Mouse (Mus musculus): ENCODE data around the gene Nr1h2. TPM values are rescaled to one million over a fixed set of nuclear protein-coding genes. Genes with fewer than 3 reads are reported as not detected.

Nr1h2 gene
- polyA plus RNA-seq, 1 experiment from 2014 or later: 76.8 TPM

- no peak for ATAC-seq (replicated peaks; ENCODE audit: low FRiP score)
- no peak overlapping the region for H3K4me3 ChIP-seq (replicated peaks)
- peaks cover 47% of the 10 kb centered on the region for H3K4me1 ChIP-seq
- H3K9ac ChIP-seq: no peak overlapping the region
- H3K4me2 ChIP-seq: no peak overlapping the region
- no peaks in the 10 kb centered on the region for H3K9me3 ChIP-seq (replicated peaks)
- peaks cover 61% of the 10 kb centered on the region for H3K27me3 ChIP-seq
- WGBS: 1% methylated on average over 15 of the region's 15 CpGs
- no peak overlapping the region for H3K27ac ChIP-seq
- no peaks in the 10 kb centered on the region for H3K36me3 ChIP-seq
Observed at GRCm38 (mm10) chr7:44593051-44593450, 39.3 kb upstream of the Nr1h2 start.

DNA sequence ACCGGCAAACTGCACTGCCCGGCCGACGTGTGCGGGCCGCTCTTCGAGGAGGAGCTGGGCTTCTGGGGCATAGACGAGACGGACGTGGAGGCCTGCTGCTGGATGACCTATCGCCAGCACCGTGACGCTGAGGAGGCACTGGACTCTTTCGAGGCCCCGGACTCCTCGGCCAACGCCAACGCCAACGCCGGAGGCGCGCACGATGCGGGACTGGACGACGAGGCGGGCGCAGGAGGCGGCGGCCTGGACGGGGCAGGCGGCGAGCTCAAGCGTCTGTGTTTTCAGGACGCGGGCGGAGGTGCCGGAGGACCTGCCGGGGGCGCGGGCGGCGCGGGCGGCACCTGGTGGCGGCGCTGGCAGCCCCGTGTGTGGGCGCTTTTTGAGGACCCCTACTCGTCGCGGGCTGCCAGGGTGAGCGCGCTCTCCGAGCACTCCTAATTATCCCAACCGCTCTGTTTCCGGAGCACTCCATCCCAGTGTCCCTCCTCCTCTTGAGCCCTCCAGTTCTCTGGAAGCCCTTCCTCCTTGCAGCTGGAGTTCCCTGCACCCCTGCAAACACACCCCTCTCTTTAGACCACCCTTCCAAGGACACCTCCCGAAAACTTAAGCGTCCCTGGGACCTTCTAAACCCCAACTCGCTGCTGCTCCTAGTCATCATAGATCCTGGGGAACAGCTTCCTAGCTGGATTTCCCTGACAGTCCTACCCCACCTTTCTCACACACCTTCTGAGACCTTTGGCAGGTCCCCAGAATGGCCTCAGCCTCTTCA, 37.8 kb upstream of the Nr1h2 start:
- no peak overlapping the region for H3K27ac ChIP-seq
- peaks cover 76% of the 10 kb centered on the region for H3K27me3 ChIP-seq
- peak overlapping the region; percentile 97 for H3K4me2 ChIP-seq
- WGBS: under 1% methylated on average over 58 of the region's 60 CpGs
- H3K9ac ChIP-seq: peak overlapping the region; percentile 48; the same call in 1 of the 2 replicates
- no peaks in the 10 kb centered on the region for H3K9me3 ChIP-seq (replicated peaks)
- H3K4me1 ChIP-seq: peaks cover 56% of the 10 kb centered on the region
- no peaks in the 10 kb centered on the region for H3K36me3 ChIP-seq
- 0 out of 2 replicates have a peak, but pooled peaks have one; percentile 2 for ATAC-seq (replicated peaks; ENCODE audit: low FRiP score)
- peak overlapping the region; percentile 56 for H3K4me3 ChIP-seq (replicated peaks)

DNA sequence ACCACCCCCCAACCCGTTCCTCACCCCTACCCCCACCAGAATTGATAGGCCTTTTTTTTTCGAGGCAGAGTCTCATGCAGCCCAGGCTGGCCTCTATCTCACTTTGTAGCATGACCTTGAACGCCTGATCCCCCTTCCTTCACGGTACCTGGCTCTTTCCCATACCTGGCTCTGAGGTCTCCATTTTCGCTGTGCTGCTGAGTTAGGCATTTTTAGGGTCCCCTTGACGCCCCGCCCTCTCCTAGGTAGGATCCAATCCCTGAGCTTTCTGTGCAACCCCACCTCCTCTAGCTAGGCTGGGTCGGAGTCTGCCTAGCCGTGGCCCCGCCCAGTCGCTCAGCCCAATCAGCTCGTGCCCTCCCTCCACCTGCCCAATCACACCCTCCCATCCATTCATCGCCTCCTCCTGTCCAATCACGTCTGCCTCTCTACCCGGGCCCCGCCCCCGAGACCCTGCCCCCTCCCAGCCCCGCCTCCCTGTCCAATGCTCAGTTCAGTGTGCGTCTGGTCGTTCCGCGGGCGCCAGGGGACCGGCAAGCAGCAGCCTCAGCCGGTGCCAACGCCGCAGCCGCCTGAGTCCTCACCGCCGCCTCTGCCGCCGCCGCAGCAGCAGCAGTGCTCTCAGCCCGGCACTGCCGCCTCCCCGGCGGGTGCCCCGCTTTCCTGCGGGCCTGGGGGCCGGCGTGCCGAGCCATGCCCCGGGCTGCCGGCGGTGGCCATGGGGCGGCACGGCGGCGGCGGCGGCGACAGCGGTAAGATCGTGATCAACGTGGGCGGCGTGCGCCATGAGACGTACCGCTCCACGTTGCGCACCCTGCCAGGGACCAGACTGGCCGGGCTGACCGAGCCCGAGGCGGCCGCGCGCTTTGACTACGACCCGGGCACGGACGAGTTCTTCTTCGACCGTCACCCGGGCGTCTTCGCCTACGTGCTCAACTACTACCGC, 36.9 kb upstream of the Nr1h2 start, which contains the start of gene Kcnc3:
Kcnc3 (plus strand) TSS at position 263 of the 946 bp plus-strand sequence.
- Histone ChIP-seq H3K27me3 (peaks cover 85% of the 10 kb centered on the region), H3K9ac (peak within 1 kb of the TSS; percentile 48; the same call in 1 of the 2 replicates), H3K4me1 (peaks cover 58% of the 10 kb centered on the region), H3K9me3 (replicated peaks) (no peaks in the 10 kb centered on the region), H3K4me3 (replicated peaks) (peak within 1 kb of the TSS; percentile 56), H3K4me2 (peak within 1 kb of the TSS; percentile 97), H3K36me3 (no peaks in the 10 kb centered on the region), H3K27ac (no peak within 1 kb of the TSS)
- ATAC-seq (replicated peaks; ENCODE audit: low FRiP score): peak; percentile 90
- under 1% methylated on average over 79 of the region's 80 CpGs for WGBS

- no peak for ATAC-seq (replicated peaks; ENCODE audit: low FRiP score)
Observed at GRCm38 (mm10) chr7:44589946-44590345, 36.2 kb upstream of the Nr1h2 start.

GRCm38 (mm10) chr7:44589149-44589548, 35.4 kb upstream of the Nr1h2 start:
- peaks cover 98% of the 10 kb centered on the region for H3K27me3 ChIP-seq
- H3K4me1 ChIP-seq: peaks cover 56% of the 10 kb centered on the region
- H3K36me3 ChIP-seq: no peaks in the 10 kb centered on the region
- H3K9ac ChIP-seq: peak overlapping the region; percentile 26; the same call in 1 of the 2 replicates
- peak; percentile 30 for ATAC-seq (replicated peaks; ENCODE audit: low FRiP score)
- H3K9me3 ChIP-seq (replicated peaks): no peaks in the 10 kb centered on the region
- no peak overlapping the region for H3K27ac ChIP-seq
- WGBS: under 1% methylated on average over 27 of the region's 33 CpGs
- peak overlapping the region; percentile 97 for H3K4me2 ChIP-seq
- peak overlapping the region; percentile 56 for H3K4me3 ChIP-seq (replicated peaks)

More at GRCm38 (mm10) chr7:44589946-44590345, 36.2 kb upstream of the Nr1h2 start:
- H3K27me3 ChIP-seq: peaks cover 92% of the 10 kb centered on the region
- WGBS: 4% methylated on average over 13 of the region's 13 CpGs
- no peaks in the 10 kb centered on the region for H3K9me3 ChIP-seq (replicated peaks)
- H3K4me3 ChIP-seq (replicated peaks): peak overlapping the region; percentile 56
- peaks cover 58% of the 10 kb centered on the region for H3K4me1 ChIP-seq
- H3K27ac ChIP-seq: no peak overlapping the region
- H3K4me2 ChIP-seq: peak overlapping the region; percentile 97
- H3K36me3 ChIP-seq: no peaks in the 10 kb centered on the region
- no peak overlapping the region for H3K9ac ChIP-seq

DNA sequence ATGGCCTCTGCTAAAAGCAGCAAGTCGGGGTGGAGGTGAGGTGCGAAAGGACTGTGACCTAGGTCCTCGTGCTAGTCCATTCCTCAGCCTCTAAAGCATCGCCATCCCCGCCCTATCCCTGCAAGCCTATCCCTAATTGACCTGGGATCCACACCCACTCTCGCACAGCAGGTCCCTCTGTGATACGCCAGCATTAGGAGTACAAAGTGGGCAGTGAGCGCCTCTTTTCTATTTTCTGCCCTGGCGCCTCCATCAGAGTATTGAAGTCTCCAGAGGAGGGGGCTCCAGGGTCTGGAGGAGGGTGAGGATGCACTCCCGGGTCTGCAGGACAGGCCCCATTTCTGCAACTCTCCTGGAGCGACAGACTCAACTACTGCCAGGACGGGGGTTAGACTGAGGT, 34.6 kb upstream of the Nr1h2 start:
- no peak for ATAC-seq (replicated peaks; ENCODE audit: low FRiP score)
- Histone ChIP-seq H3K27me3 (peaks cover 91% of the 10 kb centered on the region), H3K4me3 (replicated peaks) (peak overlapping the region; percentile 56), H3K27ac (no peak overlapping the region), H3K9ac (no peak overlapping the region), H3K9me3 (replicated peaks) (no peaks in the 10 kb centered on the region), H3K36me3 (no peaks in the 10 kb centered on the region), H3K4me1 (peaks cover 50% of the 10 kb centered on the region), H3K4me2 (peak overlapping the region; percentile 97)
- WGBS: 4% methylated on average over 12 of the region's 12 CpGs

DNA sequence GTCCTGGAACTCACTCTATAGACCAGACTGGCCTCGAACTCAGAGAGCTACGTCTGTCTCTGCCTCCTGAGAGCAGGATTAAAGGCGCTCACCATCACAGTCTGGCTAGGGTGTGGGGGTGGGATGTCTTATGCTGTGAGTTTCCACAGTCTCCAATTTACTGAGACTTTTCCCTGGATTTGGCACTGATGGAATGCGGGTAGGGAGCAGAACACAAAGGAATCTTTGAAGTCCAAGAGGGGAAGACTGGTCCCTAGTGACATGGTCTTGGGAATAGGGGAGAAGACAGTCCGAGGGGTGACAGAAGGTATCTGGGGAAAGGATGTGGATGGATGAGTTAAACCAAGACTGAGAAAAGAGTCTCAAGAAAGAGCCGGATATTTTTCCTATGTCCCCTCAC, 33.9 kb upstream of the Nr1h2 start:
- Histone ChIP-seq H3K4me3 (replicated peaks) (no peak overlapping the region; the same call in 1 of the 2 replicates), H3K9me3 (replicated peaks) (no peaks in the 10 kb centered on the region), H3K4me1 (peaks cover 46% of the 10 kb centered on the region), H3K9ac (no peak overlapping the region), H3K27ac (no peak overlapping the region), H3K4me2 (peak overlapping the region; percentile 97), H3K27me3 (peaks cover 85% of the 10 kb centered on the region), H3K36me3 (no peaks in the 10 kb centered on the region)
- WGBS: 38% methylated on average over 6 of the region's 6 CpGs
- no peak for ATAC-seq (replicated peaks; ENCODE audit: low FRiP score)

DNA sequence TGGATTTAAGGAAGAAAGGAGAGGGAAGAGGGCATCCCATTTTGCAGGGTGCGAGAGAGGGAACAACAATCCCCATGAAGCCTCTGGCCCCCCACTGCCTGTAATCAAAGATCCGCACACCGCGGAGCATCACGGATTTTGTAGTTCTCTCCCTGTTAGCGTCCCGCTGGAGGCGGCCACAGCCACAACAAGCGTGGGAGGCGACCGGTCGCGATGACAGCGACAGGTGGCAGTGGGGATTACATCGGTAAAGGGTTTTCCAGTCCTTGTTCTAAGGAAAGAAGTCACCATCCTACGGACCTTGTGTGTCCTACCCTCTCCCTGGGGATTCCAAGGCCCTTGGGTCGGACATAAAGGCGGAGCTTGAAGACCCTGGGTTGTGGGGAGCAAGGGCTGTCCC, 33.2 kb upstream of the Nr1h2 start:
- H3K36me3 ChIP-seq: no peaks in the 10 kb centered on the region
- peak overlapping the region; percentile 34 for H3K4me3 ChIP-seq (replicated peaks)
- under 1% methylated on average over 18 of the region's 18 CpGs for WGBS
- 0 out of 2 replicates have a peak overlapping the region, but pooled peaks have one; percentile 7 for H3K9ac ChIP-seq
- H3K4me1 ChIP-seq: peaks cover 46% of the 10 kb centered on the region
- peak overlapping the region; percentile 61 for H3K4me2 ChIP-seq
- no peak for ATAC-seq (replicated peaks; ENCODE audit: low FRiP score)
- peaks cover 80% of the 10 kb centered on the region for H3K27me3 ChIP-seq
- no peaks in the 10 kb centered on the region for H3K9me3 ChIP-seq (replicated peaks)
- no peak overlapping the region for H3K27ac ChIP-seq

GRCm38 (mm10) chr7:44586518-44586917, 32.8 kb upstream of the Nr1h2 start:
- Histone ChIP-seq H3K9me3 (replicated peaks) (no peaks in the 10 kb centered on the region), H3K27ac (no peak overlapping the region), H3K4me2 (peak overlapping the region; percentile 61), H3K27me3 (peaks cover 76% of the 10 kb centered on the region), H3K4me3 (replicated peaks) (peak overlapping the region; percentile 34), H3K36me3 (no peaks in the 10 kb centered on the region), H3K4me1 (peaks cover 44% of the 10 kb centered on the region), H3K9ac (no peak overlapping the region)
- WGBS: 15% methylated on average over 19 of the region's 19 CpGs
- ATAC-seq (replicated peaks; ENCODE audit: low FRiP score): no peak

- Histone ChIP-seq H3K9me3 (replicated peaks) (no peaks in the 10 kb centered on the region), H3K4me1 (peaks cover 35% of the 10 kb centered on the region), H3K36me3 (no peaks in the 10 kb centered on the region), H3K9ac (no peak overlapping the region), H3K4me2 (no peak overlapping the region), H3K27me3 (peaks cover 75% of the 10 kb centered on the region), H3K27ac (no peak overlapping the region), H3K4me3 (replicated peaks) (no peak overlapping the region)
- 95% methylated on average over 6 of the region's 6 CpGs for WGBS
- ATAC-seq (replicated peaks; ENCODE audit: low FRiP score): no peak
Observed at GRCm38 (mm10) chr7:44585606-44586005, 31.9 kb upstream of the Nr1h2 start.

DNA sequence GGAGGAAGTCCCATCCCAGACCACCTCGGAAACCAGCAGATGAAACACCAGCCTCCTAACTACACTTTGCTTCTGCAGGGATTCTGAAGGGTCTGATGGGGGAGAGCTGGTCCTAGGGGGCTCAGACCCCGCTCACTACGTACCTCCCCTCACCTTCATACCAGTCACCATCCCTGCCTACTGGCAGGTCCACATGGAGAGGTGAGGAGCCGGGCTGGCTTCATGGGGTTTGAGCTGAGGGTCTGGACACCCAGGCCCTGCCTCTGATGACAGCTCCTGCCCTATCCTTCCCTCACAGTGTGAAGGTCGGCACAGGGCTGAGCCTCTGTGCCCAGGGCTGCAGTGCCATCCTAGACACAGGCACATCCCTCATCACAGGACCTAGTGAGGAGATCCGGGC, 31.2 kb upstream of the Nr1h2 start:
- H3K27ac ChIP-seq: no peak overlapping the region
- H3K36me3 ChIP-seq: no peaks in the 10 kb centered on the region
- H3K9ac ChIP-seq: no peak overlapping the region
- ATAC-seq (replicated peaks; ENCODE audit: low FRiP score): no peak
- H3K4me1 ChIP-seq: peaks cover 29% of the 10 kb centered on the region
- H3K9me3 ChIP-seq (replicated peaks): no peaks in the 10 kb centered on the region
- H3K27me3 ChIP-seq: peaks cover 70% of the 10 kb centered on the region
- H3K4me2 ChIP-seq: no peak overlapping the region
- H3K4me3 ChIP-seq (replicated peaks): no peak overlapping the region
- WGBS: 90% methylated on average over 6 of the region's 6 CpGs
